Mouse (Mus musculus): ENCODE data around the gene Dyrk1a. TPM values are rescaled to one million over a fixed set of nuclear protein-coding genes. Genes with fewer than 3 reads are reported as not detected.

The Dyrk1a gene
- total RNA-seq, 2 experiments from 2014 or later, result 121 to 124 TPM

DNA sequence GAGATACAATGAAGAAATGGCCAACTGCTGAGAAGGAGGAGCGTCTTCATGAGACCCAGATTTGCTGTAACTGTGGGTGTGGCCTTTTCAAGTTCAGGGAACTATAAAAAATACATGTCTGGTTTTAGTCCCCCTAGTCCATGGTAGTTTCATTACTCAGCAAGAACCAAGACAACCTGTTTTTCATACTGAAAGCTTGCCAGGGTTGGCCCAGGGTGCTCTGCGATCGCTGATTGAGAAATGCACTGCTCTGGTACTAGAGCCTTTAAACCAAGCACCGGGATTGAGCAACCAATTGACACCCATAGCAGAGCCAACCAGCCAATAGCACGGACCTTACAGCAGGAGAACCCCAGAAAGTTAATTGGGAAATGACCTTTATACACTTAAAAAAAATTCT, 13.6 kb upstream of the Dyrk1a start:
- no peak for DNase-seq
- intact Hi-C loops (cut with DNase I), result no loop called here

DNA sequence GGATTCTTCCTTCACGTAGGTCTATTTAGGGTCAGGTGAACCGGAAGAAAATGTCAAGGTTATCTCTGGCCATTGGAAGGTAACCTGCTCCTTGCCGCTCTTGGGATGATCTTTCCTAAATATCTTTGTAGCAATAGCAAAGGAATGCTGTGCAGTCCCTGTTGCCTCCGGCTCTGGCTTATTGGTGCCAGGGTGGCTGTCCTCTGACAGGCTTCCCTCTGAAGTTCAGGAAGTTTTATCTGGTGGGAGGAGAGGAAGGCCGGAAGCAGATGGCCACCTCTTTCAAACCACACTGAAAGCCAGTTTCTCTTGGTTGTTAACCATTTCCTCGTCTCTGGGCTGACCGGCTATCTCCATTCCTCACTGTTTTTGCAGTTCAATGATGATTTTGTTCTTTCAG, 10.5 kb upstream of the Dyrk1a start:
- intact Hi-C loops (cut with DNase I), result no loop called here
- no peak for DNase-seq

DNA sequence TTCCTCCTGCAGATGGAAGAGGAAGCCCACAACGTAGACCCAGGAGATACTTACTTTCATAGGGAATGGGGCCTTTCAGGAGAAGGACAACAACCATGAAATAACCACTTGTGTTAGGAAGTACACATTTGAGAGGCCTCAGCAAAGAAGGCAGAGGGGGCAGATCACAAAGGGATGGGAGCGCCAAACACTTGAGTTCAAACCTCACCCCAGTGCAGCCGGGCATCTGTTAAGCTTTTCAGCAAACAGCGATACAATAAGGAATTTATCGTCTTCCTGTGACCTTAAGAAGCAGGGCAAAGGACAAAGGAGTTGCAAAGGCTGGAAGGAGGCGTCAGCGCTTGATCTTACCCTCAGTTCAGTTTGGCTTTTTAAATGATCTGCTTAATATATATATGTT, 10.0 kb upstream of the Dyrk1a start:
- no peak for DNase-seq
- intact Hi-C loops (cut with DNase I), result no loop called here

DNA sequence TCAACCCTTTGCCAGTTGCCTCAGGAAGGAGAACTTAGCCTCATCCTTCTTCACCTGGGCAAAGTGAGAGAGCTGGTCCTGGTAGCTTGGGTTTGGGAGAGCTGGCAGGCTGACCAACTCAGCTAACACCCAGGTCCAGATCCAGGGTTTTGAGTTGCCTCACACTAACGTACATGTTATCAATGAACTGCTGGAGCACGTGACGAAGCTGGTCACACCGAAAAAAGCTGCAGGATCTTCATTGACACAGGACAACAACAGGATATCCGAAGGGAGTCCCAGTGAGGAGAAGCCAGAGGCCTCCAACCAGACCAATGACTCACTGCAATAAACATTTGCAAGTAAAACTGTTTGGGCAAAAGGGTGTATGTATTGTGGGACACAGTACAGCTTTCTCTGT, 9.2 kb upstream of the Dyrk1a start:
- no peak for DNase-seq
- intact Hi-C loops (cut with DNase I), result no loop called here

DNA sequence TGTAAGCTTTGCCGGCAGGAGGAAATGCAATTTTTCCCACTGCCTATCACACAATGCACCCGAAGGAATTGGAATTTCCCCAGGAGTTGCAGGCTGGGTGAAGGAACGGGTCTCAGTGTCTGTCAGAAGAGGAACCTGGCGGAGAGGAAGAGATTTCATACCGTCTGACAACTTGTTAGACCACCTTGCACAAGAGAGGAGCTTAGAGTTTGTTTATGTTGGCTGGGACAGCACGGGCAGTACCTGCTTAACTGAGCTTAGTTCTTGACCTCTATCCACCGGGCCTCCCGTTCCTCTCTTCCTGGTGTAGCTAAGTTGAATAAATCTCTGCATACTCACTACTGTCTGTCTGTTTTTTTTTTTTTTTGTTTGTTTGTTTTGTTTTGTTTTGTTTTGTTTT, 3.7 kb upstream of the Dyrk1a start:
- no peak for DNase-seq
- intact Hi-C loops (cut with DNase I), result no loop called here

GRCm38 (mm10) chr16:94566834-94567585, 2.8 kb upstream of the Dyrk1a start:
- intact Hi-C loops (cut with DNase I), result no loop called here

GRCm38 (mm10) chr16:94567751-94568150, 2.1 kb upstream of the Dyrk1a start:
- intact Hi-C loops (cut with DNase I), result no loop called here

More at GRCm38 (mm10) chr16:94566834-94567585, 2.8 kb upstream of the Dyrk1a start:
- DNase-seq, result no peak

GRCm38 (mm10) chr16:94568335-94569228, 1.2 kb upstream of the Dyrk1a start:
- DNase-seq, result no peak
- intact Hi-C loops (cut with DNase I), result no loop called here

More at GRCm38 (mm10) chr16:94567751-94568150, 2.1 kb upstream of the Dyrk1a start:
- DNase-seq, result no peak

GRCm38 (mm10) chr16:94570361-94571041, 691 bp downstream of the Dyrk1a start:
- peak; percentile 34 for DNase-seq
- intact Hi-C loops (cut with DNase I), result no loop called here

DNA sequence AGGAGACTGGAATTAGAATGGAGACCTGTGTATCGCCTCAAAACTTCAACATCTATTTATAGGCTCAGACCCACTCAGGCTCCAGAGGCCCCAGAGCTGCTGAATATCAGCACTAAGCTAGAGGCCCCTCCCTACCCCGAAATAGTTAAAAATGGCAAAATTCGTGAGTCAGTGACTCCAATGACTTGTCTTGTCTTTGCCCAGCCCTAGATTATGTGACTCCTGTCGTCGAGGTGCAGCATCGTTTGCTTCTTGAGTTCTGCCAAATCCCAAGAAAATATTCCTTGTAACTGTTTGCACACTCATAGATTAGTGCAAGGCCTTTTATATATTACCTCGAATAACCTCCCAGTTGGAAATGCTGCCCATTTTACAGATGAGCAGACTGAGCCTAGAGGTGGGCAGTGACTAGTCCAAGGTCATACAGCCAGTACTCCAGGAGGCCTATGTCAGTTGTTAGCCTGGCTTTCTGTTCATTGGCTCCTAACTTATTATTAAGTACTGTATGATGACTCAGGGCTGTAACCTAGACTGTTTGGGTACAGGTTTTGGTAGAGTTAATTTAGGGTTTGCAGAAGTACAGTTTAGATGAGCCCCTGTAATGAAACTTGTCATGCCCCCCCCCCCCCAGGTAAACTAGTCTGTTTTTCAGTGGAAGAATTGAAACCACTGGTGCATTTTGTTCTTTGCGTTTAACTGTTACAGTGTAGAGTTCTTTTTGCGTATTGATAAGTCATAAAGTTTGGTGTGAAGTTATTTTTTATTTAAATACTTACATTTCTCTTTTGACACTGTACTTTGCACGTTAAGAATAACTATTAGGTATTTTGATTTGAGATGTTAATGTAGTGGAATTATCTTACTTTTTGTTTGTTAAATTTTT, 1.5 kb downstream of the Dyrk1a start:
- intact Hi-C loops (cut with DNase I), result no loop called here
- no peak for DNase-seq

GRCm38 (mm10) chr16:94572422-94572821, 2.6 kb downstream of the Dyrk1a start:
- DNase-seq, result no peak
- intact Hi-C loops (cut with DNase I), result no loop called here

GRCm38 (mm10) chr16:94574025-94574717, 4.4 kb downstream of the Dyrk1a start:
- DNase-seq, result no peak
- intact Hi-C loops (cut with DNase I), result no loop called here

- intact Hi-C loops (cut with DNase I), result no loop called here
Observed at GRCm38 (mm10) chr16:94574718-94575094, 4.9 kb downstream of the Dyrk1a start.

DNA sequence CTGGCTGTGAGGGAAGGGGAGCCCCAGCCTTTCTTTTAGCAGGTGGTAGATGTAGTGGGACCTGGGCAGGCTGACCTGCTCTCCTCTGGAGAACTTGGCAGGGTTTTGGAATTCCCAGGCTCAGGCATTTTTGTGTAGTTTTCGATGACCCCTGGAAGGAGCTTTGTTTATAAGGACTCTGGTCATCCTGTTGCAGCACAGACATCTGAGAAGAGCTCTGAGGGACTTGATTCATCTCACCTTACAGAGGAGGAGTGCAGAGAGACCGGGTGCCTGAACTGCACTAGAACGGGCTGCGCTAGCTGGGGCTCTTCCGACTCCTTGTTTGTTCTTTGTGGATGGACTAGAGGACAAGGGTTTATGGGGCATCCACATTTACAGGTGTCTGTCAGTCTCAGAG, 5.9 kb downstream of the Dyrk1a start:
- intact Hi-C loops (cut with DNase I), result no loop called here
- no peak for DNase-seq

More at GRCm38 (mm10) chr16:94574718-94575094, 4.9 kb downstream of the Dyrk1a start:
- DNase-seq, result no peak

DNA sequence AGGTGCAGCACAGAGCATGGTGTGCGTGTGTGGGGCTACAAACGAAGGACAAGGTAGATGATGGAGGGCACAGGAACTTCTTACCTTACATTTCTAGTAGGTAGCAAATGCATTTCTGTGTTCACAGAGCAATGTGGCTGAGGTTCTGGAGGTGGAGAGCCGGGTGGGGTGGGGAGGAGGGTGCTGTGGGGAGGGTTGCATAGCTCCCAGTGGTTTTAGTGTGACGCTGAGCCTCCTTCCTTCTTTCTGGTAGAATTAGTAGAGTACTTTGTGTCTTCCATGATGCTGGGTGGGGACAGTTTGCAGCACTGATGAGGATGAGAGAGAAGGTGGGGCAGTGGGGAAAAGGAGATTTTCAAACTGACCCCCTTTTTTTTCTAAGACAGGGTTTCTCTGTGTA, 9.5 kb downstream of the Dyrk1a start:
- DNase-seq, result no peak
- intact Hi-C loops (cut with DNase I), result no loop called here

DNA sequence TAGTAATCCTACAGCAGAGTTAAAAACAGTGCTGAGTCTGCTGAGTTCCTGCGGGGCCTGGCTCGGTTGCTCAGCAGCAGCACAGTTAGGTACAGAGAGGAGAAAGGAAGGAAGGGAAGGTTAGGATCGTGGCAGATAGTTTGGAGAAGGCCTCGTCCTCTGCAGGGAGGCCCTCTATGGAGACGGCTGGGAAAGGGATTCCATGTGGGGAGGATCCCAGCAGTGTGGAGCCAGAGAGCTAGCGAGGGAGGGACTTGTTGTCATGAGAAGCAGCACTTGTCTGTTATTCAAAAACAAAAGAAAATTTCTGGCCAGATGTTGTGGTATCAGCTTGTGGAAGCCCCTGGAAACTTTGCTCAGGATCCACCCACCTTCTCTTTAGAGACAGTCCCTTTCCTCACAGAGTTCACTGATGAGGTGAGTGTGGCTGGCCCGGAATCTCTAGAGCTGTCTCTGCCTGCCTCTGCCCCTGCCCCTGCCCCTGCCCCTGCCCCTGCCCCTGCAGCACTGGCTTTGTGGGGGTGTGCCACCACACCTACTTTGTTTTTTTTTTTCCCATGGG, 11.1 kb downstream of the Dyrk1a start:
- intact Hi-C loops (cut with DNase I), result no loop called here
- DNase-seq, result no peak

DNA sequence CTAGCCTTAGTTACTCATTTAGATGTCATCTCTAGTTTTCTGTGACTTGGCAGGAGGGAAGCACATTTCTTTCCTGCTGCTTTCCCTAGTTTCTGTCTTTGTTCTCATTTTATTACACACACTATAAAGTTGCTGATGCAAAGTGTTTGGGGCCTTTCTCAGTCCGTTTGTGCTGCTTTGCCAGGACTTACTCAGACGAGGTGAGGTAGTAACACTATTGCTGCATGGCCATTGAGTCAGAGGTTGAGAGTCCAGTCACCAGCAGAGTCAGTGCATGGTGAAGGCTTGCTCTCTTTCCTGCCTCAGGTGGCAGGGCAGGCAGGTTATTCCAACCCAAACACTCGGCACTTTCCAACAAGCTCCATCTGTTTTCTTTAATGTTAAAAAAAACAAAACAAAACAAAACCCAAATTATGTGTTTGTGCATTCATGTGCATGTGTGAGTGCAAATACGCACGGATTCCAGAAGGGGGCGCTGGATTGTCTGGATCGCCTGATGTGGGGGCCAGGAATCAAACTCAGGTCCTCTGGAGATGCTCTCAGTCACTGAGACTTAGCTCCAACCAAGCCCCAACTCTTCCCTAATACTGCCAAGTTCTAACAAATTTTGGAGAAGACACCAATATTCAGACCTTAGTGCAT, 16.7 kb downstream of the Dyrk1a start:
- DNase-seq, result no peak
- intact Hi-C loops (cut with DNase I), result no loop called here

GRCm38 (mm10) chr16:94587461-94587860, 17.7 kb downstream of the Dyrk1a start:
- no peak for DNase-seq
- intact Hi-C loops (cut with DNase I), result no loop called here

DNA sequence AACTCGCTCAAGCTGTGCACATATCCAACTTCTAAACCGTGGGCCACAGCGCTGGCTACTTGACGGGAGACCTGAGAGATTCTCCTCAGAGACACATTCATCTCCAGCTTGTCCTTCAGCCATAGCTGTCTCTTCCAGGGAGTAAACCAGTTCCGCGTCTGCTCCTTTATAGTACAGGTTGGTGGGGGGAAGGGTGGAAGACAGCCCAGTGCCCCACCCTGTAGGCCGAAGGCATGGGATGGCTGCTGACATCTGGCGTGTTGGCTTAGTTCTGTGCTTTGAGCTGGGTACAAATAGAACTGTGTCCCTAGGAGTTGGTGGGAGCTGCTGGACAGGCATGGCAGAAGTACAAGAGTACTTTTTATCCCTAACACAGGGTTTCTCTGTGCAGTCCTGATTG, 18.4 kb downstream of the Dyrk1a start:
- peak; percentile 42 for DNase-seq
- intact Hi-C loops (cut with DNase I), result no loop called here
